Mouse (Mus musculus): ENCODE results near the gene Arl4d. TPM values are rescaled to one million over a fixed set of nuclear protein-coding genes. Genes with fewer than 3 reads are reported as not detected.
"Not testable (repeated sequence)": the region's sequence is repeated elsewhere in the genome, so short reads cannot be mapped to it uniquely, and the experiment has no call there.

Arl4d gene
- polyA plus RNA-seq (2012; rRNA removed): 10.2 and 12.3 TPM in 2 replicates

DNA sequence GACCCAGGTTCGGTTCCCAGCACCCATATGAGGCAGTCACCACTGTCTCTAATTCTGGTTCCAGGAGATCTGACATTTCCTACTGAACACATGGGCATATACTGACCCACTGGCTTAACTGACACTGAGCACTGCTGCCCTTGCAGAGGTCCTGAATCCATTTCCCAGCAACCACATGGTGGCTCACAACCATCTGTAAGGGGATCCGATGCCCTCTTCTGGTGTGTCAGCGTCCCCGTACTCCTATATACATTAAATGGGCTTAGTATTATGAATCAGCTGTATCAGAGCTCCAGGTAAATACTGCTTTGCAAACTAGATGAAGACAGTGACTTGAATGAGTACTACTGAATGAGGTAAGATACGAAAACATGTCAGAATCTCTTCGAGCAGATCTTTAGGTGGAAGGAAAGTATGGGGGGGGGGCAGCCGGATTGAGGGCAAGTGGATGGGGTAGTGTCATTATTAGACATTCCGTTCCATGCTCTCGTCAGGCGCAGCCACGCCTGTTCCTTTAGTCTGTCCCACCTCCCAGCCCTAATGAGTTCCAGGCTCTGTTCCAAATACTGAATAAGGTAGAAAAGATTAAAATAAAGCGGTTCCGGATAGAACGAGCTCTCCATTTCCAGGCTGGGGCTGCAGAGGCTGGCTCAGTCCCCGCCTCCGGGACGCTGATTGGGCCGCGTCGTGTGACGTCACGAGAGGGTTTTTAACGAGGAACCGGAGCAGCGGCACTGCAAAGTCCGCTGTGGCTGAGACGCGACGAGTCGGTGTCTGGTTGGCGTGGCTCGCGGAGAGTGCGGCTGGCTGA is at the start of gene Arl4d:
Gene Arl4d (plus strand): TSS at position 717 of the 811 bp plus-strand sequence.
- Histone ChIP-seq H3K27ac (ENCODE audit: control insufficient read depth, insufficient read depth, low read depth, low read length) (peak within 1 kb of the TSS; percentile 78), H3K27me3 (ENCODE audit: control insufficient read depth, insufficient read depth, low read length) (no peaks in the 10 kb centered on the region)

DNA sequence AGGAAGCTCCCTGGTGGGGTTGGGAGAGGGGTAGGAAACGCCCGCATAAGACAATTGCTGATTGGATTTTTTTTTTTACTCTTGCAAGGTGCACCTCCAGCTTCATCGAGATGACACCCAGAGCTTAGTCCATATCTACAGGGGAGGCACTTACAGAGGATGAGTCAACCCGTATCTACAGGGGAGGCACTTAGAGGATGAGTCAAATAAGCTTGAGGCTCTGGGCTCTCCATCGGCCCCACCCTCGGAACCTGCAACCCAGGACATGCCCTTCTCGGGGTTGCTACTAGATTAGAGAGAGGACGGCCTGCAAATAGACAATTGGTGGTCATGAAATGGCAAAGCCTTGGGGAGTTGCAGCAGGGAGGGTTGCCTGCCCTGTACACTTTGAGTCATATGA is 49.2 kb upstream of the Arl4d start:
- no peak for TF ChIP-seq CTCF (IDR thresholded peaks at IDR 0.05; ENCODE audit: control insufficient read depth, insufficient read depth, insufficient replicate concordance, low read depth, low read length)
- TF ChIP-seq POLR2A (IDR thresholded peaks at IDR 0.05; ENCODE audit: control insufficient read depth, low read depth, low read length): no peak
- Histone ChIP-seq H3K27me3 (ENCODE audit: control insufficient read depth, insufficient read depth, low read length) (no peaks in the 10 kb centered on the region), H3K27ac (ENCODE audit: control insufficient read depth, insufficient read depth, low read depth, low read length) (no peak overlapping the region), H3K4me1 (ENCODE audit: control insufficient read depth, insufficient read depth, low read length) (peaks cover 14% of the 10 kb centered on the region), H3K36me3 (ENCODE audit: control insufficient read depth, insufficient read depth, low read length) (no peaks in the 10 kb centered on the region), H3K4me3 (ENCODE audit: control insufficient read depth, low read depth, low read length) (no peak overlapping the region)

More for the DNA sequence above, at the start of gene Arl4d:
- Histone ChIP-seq H3K4me3 (ENCODE audit: control insufficient read depth, low read depth, low read length) (peak within 1 kb of the TSS; percentile 91), H3K36me3 (ENCODE audit: control insufficient read depth, insufficient read depth, low read length) (no peaks in the 10 kb centered on the region), H3K4me1 (ENCODE audit: control insufficient read depth, insufficient read depth, low read length) (peaks cover 21% of the 10 kb centered on the region)
- peak; percentile 100 for TF ChIP-seq POLR2A (IDR thresholded peaks at IDR 0.05; ENCODE audit: control insufficient read depth, low read depth, low read length)
- no peak for TF ChIP-seq CTCF (IDR thresholded peaks at IDR 0.05; ENCODE audit: control insufficient read depth, insufficient read depth, insufficient replicate concordance, low read depth, low read length)

DNA sequence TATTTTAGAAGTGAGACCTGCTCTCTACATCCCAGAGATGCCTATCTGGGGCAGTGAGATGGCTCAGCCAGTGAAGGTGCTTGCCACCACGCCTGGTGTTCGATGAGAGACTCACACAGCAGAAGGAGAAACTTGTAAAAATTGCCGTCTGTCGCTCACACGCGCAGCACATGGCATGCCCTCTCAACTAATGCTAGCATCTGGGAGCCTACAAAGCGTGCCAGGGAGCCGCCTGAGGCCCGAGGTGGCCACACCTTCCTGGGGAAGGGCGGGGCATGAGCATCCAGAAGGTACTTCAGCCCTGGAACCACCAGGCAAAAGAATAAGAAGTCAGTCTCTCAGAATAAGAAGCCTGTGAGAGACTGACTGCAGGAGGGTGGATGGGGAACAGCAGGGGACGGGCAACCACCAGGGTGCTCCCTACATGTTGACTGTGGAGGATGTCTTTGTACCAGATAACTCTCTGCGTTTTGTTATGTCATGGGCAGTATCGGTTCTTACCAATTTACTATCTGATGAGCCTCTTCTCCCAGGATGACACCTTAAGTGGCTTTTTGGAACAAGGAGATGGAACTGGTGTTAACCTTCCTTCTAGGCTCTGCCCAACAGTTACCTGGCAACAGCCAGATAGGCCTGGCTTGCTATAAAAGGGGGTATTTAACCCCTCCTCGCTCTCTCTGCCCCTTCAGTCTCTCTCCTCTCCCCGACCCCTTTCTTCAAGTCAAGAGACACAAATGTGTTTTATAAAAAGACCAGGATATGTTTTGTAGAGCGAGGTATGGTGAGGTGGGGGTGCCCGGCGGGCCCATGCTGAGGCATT is 48.2 kb upstream of the Arl4d start:
- H3K4me1 ChIP-seq (ENCODE audit: control insufficient read depth, insufficient read depth, low read length): peaks cover 14% of the 10 kb centered on the region
- H3K4me3 ChIP-seq (ENCODE audit: control insufficient read depth, low read depth, low read length): peak overlapping the region; percentile 11
- H3K27me3 ChIP-seq (ENCODE audit: control insufficient read depth, insufficient read depth, low read length): no peaks in the 10 kb centered on the region
- H3K36me3 ChIP-seq (ENCODE audit: control insufficient read depth, insufficient read depth, low read length): no peaks in the 10 kb centered on the region
- TF ChIP-seq POLR2A (IDR thresholded peaks at IDR 0.05; ENCODE audit: control insufficient read depth, low read depth, low read length): peak; percentile 28; the same call in 1 of the 2 replicates
- TF ChIP-seq CTCF (IDR thresholded peaks at IDR 0.05; ENCODE audit: control insufficient read depth, insufficient read depth, insufficient replicate concordance, low read depth, low read length): no peak
- no peak overlapping the region; the same call in none of the 2 replicates for H3K27ac ChIP-seq (ENCODE audit: control insufficient read depth, insufficient read depth, low read depth, low read length)

DNA sequence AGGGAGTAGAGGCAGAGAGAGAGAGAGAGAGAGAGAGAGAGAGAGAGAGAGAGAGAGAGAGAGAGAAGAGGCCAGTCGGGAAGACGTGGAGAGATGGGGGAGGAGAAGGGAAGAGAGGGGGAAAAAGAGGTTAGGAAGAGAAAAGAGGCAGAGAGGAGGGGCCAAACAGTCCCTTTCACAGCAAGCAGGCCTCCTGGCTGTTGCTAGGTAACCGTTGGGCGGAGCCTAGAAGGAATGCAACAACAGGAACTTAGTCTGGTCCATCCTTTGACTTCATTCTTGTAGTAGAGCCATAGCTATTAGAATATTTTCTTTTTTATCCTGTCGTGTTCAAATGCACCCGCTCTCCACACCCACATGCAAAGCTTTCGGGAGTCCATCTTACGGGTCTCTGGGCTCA is 47.5 kb upstream of the Arl4d start:
- no peaks in the 10 kb centered on the region for H3K36me3 ChIP-seq (ENCODE audit: control insufficient read depth, insufficient read depth, low read length)
- TF ChIP-seq CTCF (IDR thresholded peaks at IDR 0.05; ENCODE audit: control insufficient read depth, insufficient read depth, insufficient replicate concordance, low read depth, low read length) (no peak), POLR2A (IDR thresholded peaks at IDR 0.05; ENCODE audit: control insufficient read depth, low read depth, low read length) (no peak; the same call in 1 of the 2 replicates)
- H3K4me3 ChIP-seq (ENCODE audit: control insufficient read depth, low read depth, low read length): peak overlapping the region; percentile 38
- no peaks in the 10 kb centered on the region for H3K27me3 ChIP-seq (ENCODE audit: control insufficient read depth, insufficient read depth, low read length)
- peak overlapping the region; percentile 55; the same call in 1 of the 2 replicates for H3K27ac ChIP-seq (ENCODE audit: control insufficient read depth, insufficient read depth, low read depth, low read length)
- peaks cover 14% of the 10 kb centered on the region for H3K4me1 ChIP-seq (ENCODE audit: control insufficient read depth, insufficient read depth, low read length)

DNA sequence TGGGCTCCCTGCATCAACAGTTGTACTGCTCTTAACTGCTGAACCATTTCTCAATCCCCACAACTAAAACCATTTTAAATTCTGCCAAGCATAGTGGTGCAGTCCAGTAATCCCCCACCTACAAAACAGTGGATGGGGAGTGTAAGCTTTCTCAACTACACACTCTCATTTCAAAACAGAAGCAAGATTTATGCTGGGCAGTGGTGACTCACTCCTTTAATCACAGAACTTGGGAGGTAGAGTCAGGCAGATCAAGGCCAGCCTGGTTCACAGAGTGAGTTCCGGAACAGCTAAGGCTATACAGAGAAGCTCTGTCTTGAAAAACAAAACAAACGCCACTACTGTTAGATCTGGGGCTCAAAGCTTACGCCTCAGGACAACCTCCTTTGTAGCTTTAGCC is 46.7 kb upstream of the Arl4d start:
- H3K4me3 ChIP-seq (ENCODE audit: control insufficient read depth, low read depth, low read length): no peak overlapping the region
- H3K27me3 ChIP-seq (ENCODE audit: control insufficient read depth, insufficient read depth, low read length): no peaks in the 10 kb centered on the region
- TF ChIP-seq CTCF (IDR thresholded peaks at IDR 0.05; ENCODE audit: control insufficient read depth, insufficient read depth, insufficient replicate concordance, low read depth, low read length) (no peak), POLR2A (IDR thresholded peaks at IDR 0.05; ENCODE audit: control insufficient read depth, low read depth, low read length) (no peak)
- peaks cover 14% of the 10 kb centered on the region for H3K4me1 ChIP-seq (ENCODE audit: control insufficient read depth, insufficient read depth, low read length)
- no peak overlapping the region for H3K27ac ChIP-seq (ENCODE audit: control insufficient read depth, insufficient read depth, low read depth, low read length)
- H3K36me3 ChIP-seq (ENCODE audit: control insufficient read depth, insufficient read depth, low read length): no peaks in the 10 kb centered on the region

DNA sequence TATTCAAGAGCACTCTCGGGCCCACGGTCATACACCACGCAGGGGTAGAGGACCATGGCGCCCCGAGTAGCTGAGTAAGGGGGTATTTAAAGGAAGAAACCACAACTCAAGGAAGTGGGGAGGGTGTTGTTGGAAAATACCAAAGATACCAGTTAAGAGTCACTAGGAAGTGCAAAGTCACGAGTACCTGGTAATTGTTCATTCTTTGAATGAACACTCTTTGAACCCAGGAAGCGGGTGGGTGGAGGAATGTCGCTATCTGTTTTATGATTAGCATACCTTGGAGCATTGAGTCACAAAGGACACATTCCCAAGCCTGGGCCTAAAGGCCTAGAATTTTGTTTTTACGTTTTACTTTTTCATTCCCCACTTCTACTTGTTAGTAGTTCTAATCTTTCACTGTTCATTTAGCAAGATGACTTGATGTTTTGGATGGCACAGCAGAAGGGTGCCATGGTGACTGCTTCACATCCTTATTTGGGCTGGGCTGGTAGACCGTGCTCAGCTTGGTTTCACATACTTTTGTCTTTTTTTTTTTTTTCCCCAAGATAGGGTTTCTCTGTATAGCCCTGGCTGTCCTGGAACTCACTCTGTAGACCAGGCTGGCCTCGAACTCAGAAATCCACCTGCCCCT is 45.2 kb upstream of the Arl4d start:
- not testable (repeated sequence) for H3K27ac ChIP-seq (ENCODE audit: control insufficient read depth, insufficient read depth, low read depth, low read length); H3K4me3 ChIP-seq (ENCODE audit: control insufficient read depth, low read depth, low read length); H3K27me3 ChIP-seq (ENCODE audit: control insufficient read depth, insufficient read depth, low read length); H3K36me3 ChIP-seq (ENCODE audit: control insufficient read depth, insufficient read depth, low read length)
- H3K4me1 ChIP-seq (ENCODE audit: control insufficient read depth, insufficient read depth, low read length): peaks cover 14% of the 10 kb centered on the region

DNA sequence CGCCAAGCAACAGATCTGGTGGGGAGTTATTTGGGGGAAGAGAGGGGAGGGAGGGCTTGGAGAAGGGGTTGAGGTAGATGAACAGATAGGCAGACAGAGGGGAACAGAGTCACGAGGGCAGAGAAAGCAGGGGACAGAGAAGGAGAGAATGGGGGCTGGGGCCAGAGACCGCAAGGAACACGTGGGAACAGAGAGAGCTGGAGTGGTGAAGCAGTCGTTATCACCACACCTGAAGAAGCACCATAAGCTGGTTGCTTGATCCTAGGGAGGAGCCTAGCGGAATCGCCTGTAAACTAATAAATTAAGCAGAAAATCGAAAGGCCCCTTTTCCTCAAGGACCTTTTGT is 38.7 kb upstream of the Arl4d start:
- TF ChIP-seq CTCF (IDR thresholded peaks at IDR 0.05; ENCODE audit: control insufficient read depth, insufficient read depth, insufficient replicate concordance, low read depth, low read length) (no peak), POLR2A (IDR thresholded peaks at IDR 0.05; ENCODE audit: control insufficient read depth, low read depth, low read length) (no peak)
- H3K4me1 ChIP-seq (ENCODE audit: control insufficient read depth, insufficient read depth, low read length): peaks cover 12% of the 10 kb centered on the region
- H3K36me3 ChIP-seq (ENCODE audit: control insufficient read depth, insufficient read depth, low read length): no peaks in the 10 kb centered on the region
- no peaks in the 10 kb centered on the region for H3K27me3 ChIP-seq (ENCODE audit: control insufficient read depth, insufficient read depth, low read length)
- H3K27ac ChIP-seq (ENCODE audit: control insufficient read depth, insufficient read depth, low read depth, low read length): peak overlapping the region; percentile 96
- peak overlapping the region; percentile 81 for H3K4me3 ChIP-seq (ENCODE audit: control insufficient read depth, low read depth, low read length)
